Mouse (Mus musculus) ES-E14 (cell line): ENCODE data around the gene Pnpla1. TPM values are rescaled to one million over a fixed set of nuclear protein-coding genes. Genes with fewer than 3 reads are reported as not detected.

ENCODE experiments used
- DNase-seq: peaks from one replicate; pipeline ENCODE4 v3.0.0-alpha.2; 2013; ENCODE audit warnings: low read depth, low spot score
- H3K27ac ChIP-seq: 2 replicates; pipeline ENCODE4 v1.5.1; 2012; ENCODE audit warnings: low read depth, mild to moderate bottlenecking, low read length, moderate library complexity, mixed read lengths; ENCODE audit not compliant: poor library complexity, insufficient read depth, severe bottlenecking
- H3K36me3 ChIP-seq: 2 replicates; pipeline ENCODE4 v1.6.1; 2012; ENCODE audit warnings: mild to moderate bottlenecking, low read length, moderate library complexity, mixed read lengths; ENCODE audit not compliant: control insufficient read depth, poor library complexity, insufficient read depth, severe bottlenecking
- H3K4me1 ChIP-seq, 2 experiments: fragments of 150-350 bp in 1 of 2; sonication (generic) in 1 of 2; 2 replicates each; pipeline ENCODE4 v1.6.1; 2012; ENCODE audit warnings: low read length in 2 of 2, mild to moderate bottlenecking in 1 of 2, mixed read lengths in 1 of 2; ENCODE audit not compliant: control insufficient read depth in 2 of 2, insufficient read depth in 2 of 2, poor library complexity in 1 of 2
- H3K4me3 ChIP-seq, 2 experiments: fragments of 150-350 bp in 1 of 2; sonication (generic) in 1 of 2; 2 replicates each; pipeline ENCODE4 v1.5.1; 2012; ENCODE audit warnings: low read length in 2 of 2, low read depth in 1 of 2, mild to moderate bottlenecking in 1 of 2, mixed read lengths in 1 of 2; ENCODE audit not compliant: insufficient read depth in 1 of 2, poor library complexity in 1 of 2, severe bottlenecking in 1 of 2
- H3K9ac ChIP-seq: 2 replicates; pipeline ENCODE4 v1.6.1; 2012; ENCODE audit warnings: low read depth, mild to moderate bottlenecking, low read length, mixed read lengths; ENCODE audit not compliant: poor library complexity, insufficient read depth, severe bottlenecking
- H3K9me3 ChIP-seq: fragments of 150-350 bp; sonication (generic); 2 replicates; pipeline ENCODE4 v1.6.1; 2012; ENCODE audit warnings: low read depth, mild to moderate bottlenecking, low read length; ENCODE audit not compliant: control insufficient read depth, insufficient read depth
- CHD2 ChIP-seq: IDR thresholded peaks from 2 replicates; pipeline ENCODE4 v1.6.1; 2014; ENCODE audit warnings: mild to moderate bottlenecking, low read depth, low read length, inconsistent platforms
- HCFC1 ChIP-seq: IDR thresholded peaks from 2 replicates; pipeline ENCODE4 v1.6.1; 2012; ENCODE audit warnings: low read length, inconsistent platforms, borderline replicate concordance; ENCODE audit not compliant: insufficient read depth
- MAFK ChIP-seq: IDR thresholded peaks from 2 replicates; pipeline ENCODE4 v1.6.1; 2014; ENCODE audit warnings: mild to moderate bottlenecking, low read depth, low read length, inconsistent platforms; ENCODE audit not compliant: insufficient read depth
- ZC3H11A ChIP-seq: IDR thresholded peaks from 2 replicates; pipeline ENCODE4 v1.6.1; 2012; ENCODE audit warnings: low read depth, mild to moderate bottlenecking, inconsistent platforms, low read length, borderline replicate concordance
- ZNF384 ChIP-seq: IDR thresholded peaks from 2 replicates; pipeline ENCODE4 v1.6.1; 2012; ENCODE audit warnings: low read depth, low read length, inconsistent platforms
- in situ Hi-C, 2 experiments: fragments of 600-800 bp; cut with MboI; formaldehyde crosslinking; loops; one replicate each; pipeline ENCODE4 v1.15.1; 2025; ENCODE audit warnings: low sequenced_read_pairs in 2 of 2, inconsistent platforms in 1 of 2; ENCODE audit not compliant: unreplicated experiment in 2 of 2
- total RNA-seq: library from RNA; depleted of rRNA; stranded (reverse); fragments of 300-350 nt; gene quantifications from 2 replicates; pipeline ENCODE4 v1.2.3, GENCODE M21; 2012

Pnpla1 gene
- total RNA-seq, 1 experiment, result 0.27 TPM

- no peak for TF ChIP-seq CHD2
- TF ChIP-seq MAFK, result no peak
- TF ChIP-seq HCFC1, result no peak
- no peak for TF ChIP-seq ZNF384
- TF ChIP-seq ZC3H11A, result no peak
- peaks cover 0 to 8% of the 10 kb centered on the region in 2 experiments; a peak in 1 of 4 replicates for H3K4me1 ChIP-seq
- H3K4me3 ChIP-seq, result no peak overlapping the region
- no peak overlapping the region for H3K9ac ChIP-seq
- no peak for DNase-seq
- in situ Hi-C loops, result no loop called here
- no peak overlapping the region for H3K27ac ChIP-seq
- no peaks in the 10 kb centered on the region for H3K36me3 ChIP-seq
- H3K9me3 ChIP-seq, result no peaks in the 10 kb centered on the region
These were observed 55.7 kb downstream of the Pnpla1 start for GRCm38 (mm10) chr17:28913940-28914339.

- Histone ChIP-seq H3K9me3 (no peaks in the 10 kb centered on the region), H3K27ac (no peak within 1 kb of the TSS; the same call in 1 of the 2 replicates), H3K36me3 (no peaks in the 10 kb centered on the region), H3K4me3 (no peak within 1 kb of the TSS), H3K9ac (no peak within 1 kb of the TSS), H3K4me1 (peaks cover 0 to 4% of the 10 kb centered on the region in 2 experiments; a peak in 1 of 4 replicates)
- in situ Hi-C loops, result no loop called here
- TF ChIP-seq ZNF384, result no peak
- no peak for TF ChIP-seq HCFC1
- no peak for TF ChIP-seq MAFK
- no peak for TF ChIP-seq CHD2
- no peak for TF ChIP-seq ZC3H11A
- DNase-seq, result no peak
These were observed 56.9 kb downstream of the Pnpla1 start, which contains the start of gene 4930539E08Rik for GRCm38 (mm10) chr17:28915060-28915628. Gene 4930539E08Rik, minus strand, starts transcription at chr17:28915324.

- no peak overlapping the region for H3K4me3 ChIP-seq
These were observed 58.3 kb downstream of the Pnpla1 start for GRCm38 (mm10) chr17:28916520-28916919.

GRCm38 (mm10) chr17:28921086-28921485, 62.9 kb downstream of the Pnpla1 start:
- Histone ChIP-seq H3K36me3 (no peaks in the 10 kb centered on the region), H3K4me1 (peaks cover 0 to 4% of the 10 kb centered on the region in 2 experiments; a peak in 2 of 4 replicates), H3K4me3 (no peak overlapping the region), H3K27ac (no peak overlapping the region), H3K9ac (no peak overlapping the region), H3K9me3 (no peaks in the 10 kb centered on the region)
- TF ChIP-seq ZNF384 (no peak), ZC3H11A (no peak)
- in situ Hi-C loops, result no loop called here
- no peak for DNase-seq

More at GRCm38 (mm10) chr17:28916520-28916919, 58.3 kb downstream of the Pnpla1 start:
- no peak for DNase-seq
- in situ Hi-C loops, result no loop called here
- no peak overlapping the region for H3K9ac ChIP-seq
- no peaks in the 10 kb centered on the region for H3K9me3 ChIP-seq
- TF ChIP-seq HCFC1, result no peak
- no peak for TF ChIP-seq MAFK
- TF ChIP-seq ZC3H11A, result no peak
- no peak for TF ChIP-seq CHD2
- TF ChIP-seq ZNF384, result no peak
- H3K36me3 ChIP-seq, result no peaks in the 10 kb centered on the region
- peaks cover 0 to 4% of the 10 kb centered on the region in 2 experiments; a peak in 1 of 4 replicates for H3K4me1 ChIP-seq
- H3K27ac ChIP-seq, result no peak overlapping the region
